Mouse (Mus musculus) embryo, embryonic 11 days (tissue): ENCODE results near the gene Lipc.
"Not testable (repeated sequence)": the region's sequence is repeated elsewhere in the genome, so short reads cannot be mapped to it uniquely, and the experiment has no call there.

Source experiments
- DNase-seq: peaks from one replicate; pipeline ENCODE4 v3.0.0-alpha.2; 2015

Lipc gene

DNA sequence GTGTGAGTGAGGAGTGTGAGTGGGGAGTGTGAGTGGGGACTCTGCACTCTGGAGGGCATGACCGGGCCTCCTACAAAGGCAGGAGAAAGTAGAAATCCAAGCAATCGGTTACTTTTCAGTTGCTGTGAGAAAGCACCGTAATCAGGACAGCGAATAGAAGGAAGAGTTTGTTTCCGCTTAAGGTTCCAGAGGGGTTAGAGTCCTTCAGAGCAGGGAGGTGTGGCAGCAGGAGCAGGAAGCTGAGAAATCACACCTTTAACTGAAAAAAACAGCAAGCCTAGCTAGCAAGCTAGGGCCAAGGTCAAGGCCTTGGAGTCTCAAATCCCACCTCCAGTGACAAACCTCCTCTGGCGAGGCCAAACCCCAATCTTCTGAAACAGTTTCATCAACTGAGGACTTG, 97.1 kb downstream of the Lipc start:
- DNase-seq, result no peak

DNA sequence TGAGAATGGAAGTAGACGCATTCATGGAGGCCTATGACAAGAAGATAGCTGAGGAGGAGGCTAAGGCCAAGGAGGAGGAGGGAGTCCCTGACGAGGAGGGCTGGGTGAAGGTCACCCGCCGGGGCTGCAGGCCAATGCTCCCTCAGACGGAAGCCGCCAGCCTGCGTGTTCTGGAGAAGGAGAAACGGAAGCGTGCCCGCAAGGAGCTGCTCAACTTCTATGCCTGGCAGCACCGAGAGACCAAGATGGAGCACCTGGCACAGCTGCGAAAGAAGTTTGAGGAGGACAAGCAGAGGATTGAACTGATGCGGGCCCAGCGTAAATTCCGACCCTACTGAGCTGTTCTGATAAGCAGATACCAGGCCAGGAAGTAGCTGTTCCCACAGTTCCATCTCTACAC, 98.9 kb downstream of the Lipc start:
- not testable (repeated sequence) for DNase-seq

GRCm38 (mm10) chr9:70851533-70851932, 100.5 kb downstream of the Lipc start:
- no peak for DNase-seq

DNA sequence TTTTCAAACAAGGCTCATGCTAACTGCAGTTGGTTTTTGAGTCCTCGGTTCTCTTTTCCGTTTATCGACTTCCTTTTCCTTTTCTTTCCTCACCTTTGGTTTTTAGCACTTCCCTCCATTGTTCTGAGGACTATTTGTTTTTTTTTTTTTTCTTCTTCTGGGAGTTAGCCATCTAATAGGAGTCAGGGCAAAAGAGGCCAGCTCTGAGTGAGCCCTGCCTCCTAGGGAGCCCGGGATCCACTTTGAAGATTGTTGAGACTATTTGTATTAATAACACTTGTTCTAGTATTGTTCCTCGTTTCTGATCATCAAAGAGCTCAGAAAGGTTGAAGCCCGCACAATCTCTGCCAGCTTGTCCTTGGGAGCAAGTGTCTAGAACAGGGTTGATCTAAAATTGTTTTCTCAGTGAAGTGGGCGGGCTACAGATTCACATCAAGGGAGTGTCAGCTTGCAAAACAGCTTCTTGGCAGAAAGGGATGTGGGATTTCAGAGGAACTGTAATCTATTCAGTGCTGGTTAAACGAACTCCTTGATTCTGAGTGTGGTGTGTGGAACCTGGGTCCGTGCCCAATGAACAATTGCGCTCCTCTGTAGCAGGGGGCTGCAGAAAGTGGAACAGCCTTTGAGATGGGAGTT, 103.8 kb downstream of the Lipc start:
- no peak for DNase-seq

- peak; percentile 43 for DNase-seq
These were observed 104.4 kb downstream of the Lipc start for GRCm38 (mm10) chr9:70847627-70848051.

DNA sequence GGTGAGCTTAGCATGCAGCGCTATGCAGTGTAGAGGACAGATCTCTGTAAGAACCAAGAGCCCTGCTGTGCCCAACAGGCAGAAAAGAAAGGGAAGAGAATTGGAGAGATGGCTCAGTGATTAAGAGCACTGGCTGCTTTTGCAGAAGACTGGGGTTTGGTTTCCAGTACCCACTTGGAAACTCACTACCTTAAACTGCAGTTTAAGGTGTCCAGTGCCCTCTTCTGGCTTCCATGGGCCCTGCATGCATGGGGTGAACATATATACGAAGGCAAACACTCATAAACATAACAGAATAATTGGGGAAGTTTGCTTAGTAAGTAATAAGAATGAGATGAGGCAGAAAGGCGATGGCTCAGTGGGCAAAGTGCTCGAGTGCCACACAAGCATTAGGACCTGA, 108.8 kb downstream of the Lipc start:
- no peak for DNase-seq

DNA sequence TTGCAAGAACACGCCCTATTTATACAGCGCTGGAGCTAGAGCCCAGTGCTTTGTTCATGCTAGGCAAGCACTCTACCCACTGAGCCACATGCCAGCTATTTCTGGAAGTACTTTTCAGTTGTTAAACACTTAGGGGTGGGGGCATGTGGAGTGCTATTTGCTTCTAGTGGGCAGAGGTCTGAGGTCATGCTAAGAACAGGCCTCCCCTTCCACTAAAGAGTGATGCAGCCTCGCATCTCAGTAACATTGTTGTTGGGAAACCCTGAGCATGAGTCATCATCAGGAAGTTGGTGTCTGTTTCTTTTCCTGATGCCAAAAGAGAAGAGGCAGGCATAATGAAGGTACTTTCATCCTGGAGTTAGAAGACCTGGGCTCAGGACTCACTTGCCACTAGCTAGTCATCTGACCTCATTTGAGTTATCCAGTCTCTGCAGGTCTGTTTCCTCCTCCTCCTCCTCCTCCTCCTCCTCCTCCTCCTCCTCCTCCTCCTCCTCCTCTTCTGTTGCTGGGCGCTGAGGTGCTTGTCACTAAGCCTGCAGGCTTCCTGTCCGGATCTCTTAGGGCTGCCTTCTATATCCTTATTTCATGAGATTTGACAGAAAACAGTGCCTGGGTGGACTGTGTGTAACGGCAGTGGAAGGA, 109.6 kb downstream of the Lipc start:
- DNase-seq, result no peak

GRCm38 (mm10) chr9:70841426-70842215, 110.4 kb downstream of the Lipc start:
- DNase-seq, result no peak

DNA sequence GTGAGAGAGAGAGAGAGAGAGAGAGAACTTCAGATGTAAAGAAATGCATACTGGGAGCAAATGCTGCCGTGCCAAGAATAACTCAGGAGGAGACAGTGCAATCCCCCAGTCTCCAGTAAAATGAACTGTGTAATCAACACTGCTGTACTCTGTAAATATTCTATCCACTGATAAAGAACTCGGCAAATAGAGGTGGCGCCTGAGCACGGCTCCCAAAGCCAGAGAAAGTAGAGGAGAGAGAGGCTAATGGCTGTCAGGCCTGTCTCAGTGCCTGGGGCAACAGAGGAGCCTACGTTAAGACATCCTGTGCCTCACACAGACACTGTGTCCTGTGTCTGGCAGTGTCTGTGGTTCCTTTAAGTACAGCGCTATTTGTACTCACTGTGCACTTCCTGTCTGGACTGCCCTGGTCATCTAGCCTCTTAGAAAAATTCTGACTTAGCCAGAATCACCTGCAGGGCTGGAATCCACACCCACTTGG, 111.1 kb downstream of the Lipc start:
- no peak for DNase-seq

DNA sequence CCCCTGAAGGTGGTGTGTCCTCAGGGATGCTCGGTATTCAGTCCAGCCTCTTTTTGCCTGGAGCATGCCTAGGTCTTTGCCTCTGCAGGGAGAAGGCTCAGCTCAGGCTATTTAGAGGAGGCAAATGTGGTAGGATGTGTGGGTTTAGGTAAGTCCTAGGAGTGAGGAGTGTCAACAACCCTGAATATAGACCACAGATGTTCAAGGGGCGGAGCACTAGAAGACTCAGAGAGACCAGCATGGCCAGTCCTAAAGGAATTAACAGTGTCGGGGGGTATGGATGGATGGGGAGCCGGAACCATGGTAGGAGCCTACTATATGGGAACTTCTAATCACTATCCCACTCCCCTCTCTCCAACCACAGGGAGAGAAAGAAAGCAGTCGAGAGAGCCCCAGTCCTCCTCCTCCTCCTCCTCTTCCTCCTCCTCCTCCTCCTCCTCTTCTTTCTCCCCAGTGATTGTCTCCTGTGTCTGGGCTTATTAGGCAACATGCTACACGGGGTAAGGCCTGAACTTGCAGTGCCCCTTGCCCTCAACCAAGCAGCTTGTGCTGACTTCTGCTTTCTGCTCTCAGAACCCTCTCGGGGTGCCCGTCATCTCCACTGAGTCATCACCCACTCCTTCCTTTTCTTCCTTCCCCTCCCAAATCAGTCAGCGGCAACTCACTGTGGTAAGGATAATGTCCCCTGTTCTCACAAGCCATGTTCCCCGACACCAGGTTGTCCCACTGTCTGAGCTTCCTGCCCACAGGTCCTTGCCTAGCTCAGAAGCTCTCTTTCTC, 113.7 kb downstream of the Lipc start:
- no peak for DNase-seq

- DNase-seq, result peak; percentile 37
These were observed 117.3 kb downstream of the Lipc start for GRCm38 (mm10) chr9:70834730-70835154.

GRCm38 (mm10) chr9:70834217-70834616, 117.8 kb downstream of the Lipc start:
- DNase-seq, result no peak

DNA sequence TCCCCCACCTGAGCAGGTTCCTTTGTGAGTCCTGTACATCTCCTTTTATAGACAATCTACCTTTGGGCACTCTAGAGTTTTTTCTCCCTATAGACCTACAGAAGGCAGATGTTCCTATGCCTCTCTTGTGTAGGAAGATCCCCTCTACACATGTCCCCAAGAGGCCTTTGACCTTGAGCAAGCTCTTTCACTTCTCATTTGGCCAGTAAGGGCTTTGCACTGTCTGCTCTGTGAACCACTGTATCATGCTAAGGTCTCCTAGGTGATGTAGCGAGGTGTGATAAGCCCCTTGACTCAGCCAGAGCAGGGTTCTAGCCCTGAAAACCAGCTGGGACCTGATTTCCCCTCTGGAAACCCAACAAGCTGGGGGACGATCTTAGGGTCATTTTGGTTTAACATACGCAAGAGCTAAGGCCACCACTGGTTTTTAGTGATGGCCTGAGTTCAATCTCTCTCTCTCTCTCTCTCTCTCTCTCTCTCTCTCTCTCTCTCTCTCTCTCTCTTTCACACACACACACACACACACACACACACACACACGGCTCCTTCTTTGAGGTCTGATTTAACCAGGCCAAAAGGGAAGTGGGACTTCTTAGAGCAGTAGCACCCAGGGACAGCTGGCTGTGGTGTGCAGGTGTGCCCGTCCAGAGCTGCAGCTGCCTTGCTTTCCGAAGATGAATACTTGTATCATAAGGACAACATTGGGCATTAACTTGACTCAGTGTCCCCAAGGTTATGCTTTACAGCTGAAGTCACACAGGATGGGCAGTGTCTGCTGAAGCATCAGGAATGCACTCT, 118.7 kb downstream of the Lipc start:
- DNase-seq, result no peak

GRCm38 (mm10) chr9:70832231-70832630, 119.8 kb downstream of the Lipc start:
- no peak for DNase-seq

DNA sequence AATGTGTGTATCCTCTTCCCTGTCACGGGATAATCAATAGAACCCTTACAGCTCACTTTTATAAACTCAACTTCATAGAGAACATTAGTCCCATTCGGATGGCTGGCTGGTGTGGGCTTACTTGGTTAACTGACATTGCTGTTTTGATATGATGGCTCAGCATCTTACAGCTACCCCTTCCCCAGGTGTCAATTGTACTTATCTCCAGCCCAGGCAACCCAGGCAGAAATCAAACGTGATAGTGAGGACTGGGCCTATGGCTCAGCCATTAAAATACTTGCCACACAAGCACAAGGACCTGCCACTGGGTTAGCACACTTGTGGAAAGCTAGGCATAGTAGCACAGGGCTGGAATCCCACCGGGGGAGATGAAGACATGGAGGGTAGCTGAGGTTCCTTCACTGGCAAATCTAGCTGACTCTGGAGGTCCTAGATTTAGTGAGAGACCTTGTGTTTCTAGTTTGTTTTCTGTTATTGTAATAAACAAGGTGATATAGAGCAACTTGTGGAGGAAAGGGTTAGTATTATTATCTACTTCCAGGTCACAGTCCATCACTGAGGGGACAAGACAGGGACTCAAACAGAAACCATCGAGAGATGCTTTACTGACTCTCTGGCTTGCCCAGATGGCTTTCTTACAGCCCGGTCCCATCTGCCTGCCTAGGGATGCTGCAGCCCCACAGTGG, 121.0 kb downstream of the Lipc start:
- no peak for DNase-seq

- peak; percentile 21 for DNase-seq
These were observed 122.1 kb downstream of the Lipc start for GRCm38 (mm10) chr9:70829784-70830488.

- no peak for DNase-seq
These were observed 124.1 kb downstream of the Lipc start for GRCm38 (mm10) chr9:70827911-70828310.

GRCm38 (mm10) chr9:70824103-70824502, 127.9 kb downstream of the Lipc start:
- no peak for DNase-seq

DNA sequence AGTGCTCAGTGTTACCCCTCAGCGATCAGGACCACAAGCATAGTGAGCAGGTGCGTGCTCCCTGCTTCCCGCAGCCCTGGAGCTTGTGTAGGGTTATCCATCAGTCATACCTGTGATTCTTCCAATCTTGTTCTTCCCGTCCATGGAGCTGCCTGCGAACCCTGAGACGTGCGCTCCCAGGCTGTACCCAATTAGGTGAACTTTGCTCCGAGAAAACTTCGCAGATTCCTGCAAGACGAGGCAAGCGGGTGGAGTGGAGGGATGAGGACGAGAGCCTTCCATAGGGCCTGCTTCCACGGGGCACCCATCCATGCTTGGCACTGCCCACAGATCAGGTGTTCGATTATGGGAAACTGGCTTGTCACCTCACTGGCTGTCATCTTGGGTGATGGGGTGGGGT, 133.3 kb downstream of the Lipc start:
- no peak for DNase-seq

DNA sequence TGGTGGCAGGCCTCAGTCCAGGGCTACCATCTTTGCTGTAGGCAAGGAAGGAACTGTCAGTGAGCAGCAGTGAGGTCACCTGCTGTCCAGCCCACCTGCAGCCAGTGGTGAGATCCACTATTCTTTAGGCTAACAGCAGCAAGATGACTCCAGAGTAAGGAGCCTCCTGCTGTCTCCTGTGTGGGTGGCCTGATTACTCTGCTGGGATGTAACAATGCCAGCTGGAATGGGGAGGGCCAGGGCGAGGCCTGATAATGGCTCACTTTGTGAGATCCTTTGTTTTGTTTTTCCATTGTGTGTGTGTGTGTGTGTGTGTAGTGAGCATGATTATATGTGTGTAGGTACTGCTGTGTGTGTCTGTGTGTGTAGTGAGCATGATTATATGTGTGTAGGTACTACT, 134.6 kb downstream of the Lipc start:
- no peak for DNase-seq
